Mouse (Mus musculus): ENCODE results near the gene Scyl3.

Scyl3 gene

DNA sequence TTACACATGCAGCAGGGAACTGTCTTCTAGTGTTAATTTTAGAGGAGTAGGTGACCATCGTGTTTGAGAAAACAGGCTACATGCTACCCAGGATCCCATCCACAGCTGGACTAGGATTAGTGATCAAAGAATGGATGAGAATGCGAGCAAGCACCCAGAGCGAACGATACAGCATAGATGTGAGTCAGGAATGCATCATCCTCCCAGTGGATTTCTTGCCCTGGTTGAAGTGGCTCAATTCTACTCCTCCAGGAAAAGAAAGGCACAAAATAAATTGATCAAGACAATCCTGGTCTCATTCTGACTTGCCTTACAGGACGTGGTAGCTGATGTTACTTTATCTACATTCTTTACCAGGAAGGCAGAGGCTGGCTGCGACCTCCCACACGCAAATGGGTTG is at the start of gene Scyl3:
Scyl3 (plus strand) TSS at position 255 of the 400 bp plus-strand sequence.
- no peak for DNase-seq

DNA sequence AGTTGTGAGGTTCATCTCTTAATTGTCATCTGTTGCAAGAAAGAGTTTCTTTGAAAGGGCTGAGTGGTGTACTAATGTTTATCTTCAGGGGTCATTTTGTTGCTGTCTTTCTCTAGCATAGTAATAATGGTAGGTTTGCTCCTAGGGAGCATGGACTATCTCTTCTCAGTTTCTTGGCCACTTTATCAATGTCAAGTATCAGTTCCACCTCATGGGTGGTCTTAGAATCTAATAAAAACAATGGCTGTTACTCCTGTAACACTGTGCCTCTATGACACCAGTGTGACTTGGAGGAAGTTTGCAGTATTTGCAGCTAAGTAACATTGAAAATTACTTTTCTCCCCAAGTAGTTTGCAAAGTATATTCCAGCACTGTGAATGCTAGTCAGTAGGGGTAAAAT is 39.3 kb upstream of the Scyl3 start:
- no peak for DNase-seq

DNA sequence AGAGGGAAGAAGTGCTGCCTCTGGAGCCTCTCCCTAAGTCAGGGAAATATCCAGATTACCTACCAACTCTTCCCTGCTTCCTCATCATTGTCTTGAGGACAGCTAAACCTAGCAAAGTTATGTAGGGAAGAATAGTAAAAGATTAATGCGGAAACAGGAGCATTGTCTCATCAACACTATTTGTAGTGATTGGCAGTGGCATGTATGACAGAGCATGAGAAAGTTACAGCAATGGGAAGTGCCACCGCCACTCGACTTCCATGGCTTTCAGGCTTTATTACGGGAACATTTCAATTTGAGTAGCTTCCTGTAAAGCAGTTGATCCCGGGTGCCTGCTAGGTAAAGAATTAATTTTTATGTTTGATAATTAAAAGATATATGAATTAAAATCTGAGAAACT is 35.6 kb upstream of the Scyl3 start:
- no peak for DNase-seq

DNA sequence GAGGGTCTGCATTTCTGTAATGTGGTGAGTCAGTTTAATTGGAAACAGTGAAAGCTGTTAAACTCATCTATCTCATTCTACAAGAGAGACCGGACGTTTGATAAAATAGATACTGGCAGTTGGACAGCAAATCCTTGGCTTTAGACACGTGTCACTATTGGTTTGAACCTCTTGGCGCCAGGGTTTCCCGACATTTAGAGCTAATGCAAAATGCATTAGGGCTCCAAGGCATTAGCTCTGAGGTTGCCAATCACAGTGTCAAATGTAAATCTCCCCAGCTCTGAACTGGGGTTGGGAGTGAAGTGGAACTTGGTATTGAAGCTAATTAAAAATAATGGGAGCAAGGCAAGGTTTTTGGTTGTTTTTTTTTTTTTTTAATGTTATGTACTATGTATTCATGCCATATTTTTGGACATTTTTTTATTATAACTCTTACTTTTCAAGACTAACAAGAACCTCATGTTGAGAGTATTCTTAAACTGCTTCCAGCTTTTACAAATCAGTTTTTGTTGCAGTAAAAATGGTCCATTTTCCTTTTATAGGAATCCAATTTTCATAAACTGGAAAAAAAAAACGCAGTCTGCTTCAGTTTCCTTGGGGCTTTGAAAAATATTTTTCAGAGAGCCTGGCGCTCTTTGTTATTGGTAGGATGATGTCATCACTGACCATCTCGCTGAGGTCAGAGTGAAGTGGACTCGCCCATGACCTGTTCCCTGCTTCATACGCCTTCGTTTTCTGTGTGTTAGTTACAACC is 34.9 kb upstream of the Scyl3 start:
- no peak for DNase-seq

DNA sequence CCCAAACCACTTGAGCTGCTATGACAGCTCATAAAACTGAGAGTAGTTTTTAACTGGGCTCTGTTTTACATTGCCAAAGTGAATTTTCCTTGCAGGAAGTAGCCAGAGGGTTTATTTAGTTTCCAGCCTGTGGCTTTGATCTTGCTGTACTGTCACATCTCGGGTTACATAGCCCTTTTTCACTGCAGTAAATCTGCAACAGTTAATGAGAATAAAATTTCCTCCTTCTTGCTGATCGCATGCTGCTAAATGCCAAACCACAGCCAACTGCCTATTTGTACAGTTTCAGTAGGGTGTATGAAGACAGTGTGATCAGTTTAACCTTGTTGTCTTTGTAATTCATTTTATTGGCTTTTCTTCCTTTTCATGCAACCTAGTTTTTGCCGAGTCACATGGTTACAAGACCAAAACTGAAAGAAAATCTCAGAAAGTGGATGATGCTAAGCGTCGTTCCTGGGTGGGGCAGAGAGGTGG is 30.6 kb upstream of the Scyl3 start:
- DNase-seq = no peak

DNA sequence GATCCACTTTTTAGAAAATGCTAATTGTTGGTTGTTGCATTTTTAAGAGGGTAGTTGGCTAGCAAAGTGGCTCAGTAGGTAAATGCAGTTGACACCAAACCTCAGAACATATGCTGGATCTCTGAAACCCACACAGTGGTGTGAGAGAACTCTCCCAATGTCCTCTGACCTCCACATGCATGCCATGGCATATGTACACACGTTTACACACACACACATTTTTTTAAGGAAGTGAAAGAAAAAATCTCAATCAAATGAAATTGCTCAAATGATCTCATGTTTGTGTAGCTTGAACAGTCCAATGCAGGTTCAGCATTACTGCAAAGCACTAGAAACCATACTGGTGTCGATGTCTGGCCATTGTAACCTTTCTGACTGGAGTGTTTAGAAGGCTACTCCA is 29.3 kb upstream of the Scyl3 start:
- DNase-seq = no peak

DNA sequence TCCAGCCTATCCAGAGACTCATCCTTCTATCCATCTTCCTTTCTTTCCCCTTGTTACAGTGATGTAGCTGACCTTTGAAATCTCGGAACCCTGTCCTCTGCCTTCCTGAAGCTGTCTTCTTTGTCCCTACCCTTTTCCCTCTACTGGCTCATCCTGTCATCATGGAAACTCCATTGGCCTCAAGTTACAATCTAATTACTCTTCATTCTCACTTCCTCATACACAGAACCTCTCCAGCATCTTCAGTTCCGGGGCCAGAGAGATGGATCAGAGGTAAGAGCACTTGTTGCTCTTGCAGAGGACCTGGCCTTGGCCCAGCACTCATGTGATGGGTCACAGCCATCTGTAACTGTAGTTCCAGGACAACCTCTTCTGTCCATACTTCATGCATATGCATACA is 28.7 kb upstream of the Scyl3 start:
- no peak for DNase-seq

DNA sequence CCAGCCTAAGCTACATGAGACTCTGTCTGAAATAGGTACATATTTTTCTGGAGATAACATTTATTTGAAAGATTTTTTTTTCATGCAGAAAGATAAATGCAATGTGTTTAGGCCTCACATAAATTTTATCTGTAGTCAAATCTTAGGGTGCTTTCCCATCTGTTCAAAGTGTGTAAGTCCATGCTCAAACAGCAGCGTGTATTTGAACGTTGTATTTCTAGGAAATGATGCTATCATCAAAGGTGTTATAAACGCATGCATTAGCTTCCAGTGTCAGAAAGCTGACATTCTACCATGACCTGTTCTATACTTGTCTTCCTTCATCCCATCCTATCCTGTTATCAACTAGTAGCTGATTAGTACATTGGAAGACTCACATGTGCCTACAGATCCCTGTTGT is 25.5 kb upstream of the Scyl3 start:
- DNase-seq = no peak

DNA sequence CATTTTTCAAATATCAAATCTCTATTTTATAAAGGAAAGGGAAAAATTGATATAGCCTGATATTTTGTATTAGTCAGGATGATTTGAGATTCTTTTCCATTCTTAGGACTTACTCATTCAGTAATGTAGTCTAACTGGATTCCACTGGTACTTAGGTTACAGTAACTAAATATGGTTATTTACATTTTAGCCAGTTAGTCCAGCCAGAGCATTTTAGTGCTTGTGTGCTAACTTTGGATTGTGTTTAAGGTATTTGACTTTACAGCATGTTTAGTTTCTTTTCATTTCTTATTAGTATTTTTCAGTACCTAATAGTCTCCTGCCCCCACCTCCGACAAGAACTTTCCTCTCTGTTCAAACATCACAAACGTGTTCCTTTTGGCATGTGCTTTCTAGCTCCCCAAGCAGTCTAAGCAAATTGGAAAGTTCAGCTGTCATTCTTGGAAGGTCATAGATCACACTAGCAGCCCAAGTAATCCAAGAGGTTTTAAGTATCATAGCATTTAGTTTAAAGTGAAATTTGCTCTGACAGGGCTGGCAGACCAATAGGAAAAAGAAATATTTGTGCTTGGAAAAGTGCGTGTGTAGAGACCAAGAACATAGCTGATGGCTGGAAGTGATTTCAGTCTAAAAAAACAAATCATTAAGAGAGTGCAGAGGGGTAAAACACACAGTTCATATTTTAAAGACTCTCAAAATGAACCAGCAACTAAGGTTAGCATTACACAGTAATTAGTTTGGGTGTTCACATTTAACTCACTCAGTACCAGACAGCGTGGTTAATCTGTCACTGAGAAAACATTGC is 21.7 kb upstream of the Scyl3 start:
- no peak for DNase-seq

DNA sequence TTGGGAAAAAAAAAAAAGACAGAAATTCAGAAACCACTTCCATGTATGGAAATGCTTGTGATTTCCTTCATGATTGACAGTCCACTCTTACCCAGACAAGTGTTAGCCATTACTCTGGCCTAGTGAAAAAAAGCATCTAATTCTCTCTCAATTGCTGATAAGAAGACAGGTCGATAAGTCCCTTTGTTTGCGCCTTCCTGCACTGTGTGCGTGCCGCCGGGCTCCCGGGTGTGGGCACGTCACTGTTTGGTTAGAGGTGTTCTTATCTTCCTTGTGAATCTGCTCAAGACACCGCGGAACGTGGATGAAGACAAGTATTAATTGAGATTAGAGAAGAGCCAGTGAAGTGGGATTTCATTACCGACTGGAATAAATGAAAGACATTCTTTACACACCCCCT is 20.5 kb upstream of the Scyl3 start:
- no peak for DNase-seq

DNA sequence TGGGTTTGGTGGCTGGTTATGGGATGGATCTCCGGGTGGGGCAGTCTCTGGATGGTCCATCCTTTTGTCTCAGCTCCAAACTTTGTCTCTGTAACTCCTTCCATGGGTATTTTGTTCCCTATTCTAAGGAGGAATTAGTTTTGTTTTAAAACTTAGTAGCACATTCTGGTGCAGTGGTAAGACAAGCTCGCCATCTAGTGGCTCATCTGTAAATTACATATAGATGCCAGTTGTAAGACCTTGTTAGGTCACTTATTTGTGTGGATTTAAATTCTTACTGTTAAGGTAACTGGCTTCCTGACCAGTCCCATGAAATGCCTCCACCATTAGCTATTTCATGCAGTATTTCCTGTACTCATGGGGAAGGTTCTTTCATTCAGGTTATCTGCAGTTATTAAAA is 18.6 kb upstream of the Scyl3 start:
- no peak for DNase-seq

DNA sequence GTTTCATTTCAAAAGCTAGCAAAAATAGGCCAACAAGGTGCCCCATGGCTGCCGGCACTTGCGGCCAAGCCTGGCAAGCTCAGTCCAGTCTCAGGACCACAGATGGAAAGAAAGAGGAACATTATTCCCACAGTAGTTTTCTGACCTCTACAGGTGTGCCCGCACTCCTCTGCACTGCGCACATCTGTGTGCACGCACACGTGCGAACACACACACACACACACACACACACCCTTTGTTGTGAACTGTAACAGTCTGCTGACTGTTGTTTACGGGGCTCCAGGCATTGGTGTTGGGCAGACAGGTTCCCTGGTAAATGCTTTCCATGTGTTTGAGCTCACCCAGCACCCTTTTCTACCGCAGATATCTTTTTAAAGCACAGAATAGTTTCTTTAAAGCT is 18.1 kb upstream of the Scyl3 start:
- no peak for DNase-seq

DNA sequence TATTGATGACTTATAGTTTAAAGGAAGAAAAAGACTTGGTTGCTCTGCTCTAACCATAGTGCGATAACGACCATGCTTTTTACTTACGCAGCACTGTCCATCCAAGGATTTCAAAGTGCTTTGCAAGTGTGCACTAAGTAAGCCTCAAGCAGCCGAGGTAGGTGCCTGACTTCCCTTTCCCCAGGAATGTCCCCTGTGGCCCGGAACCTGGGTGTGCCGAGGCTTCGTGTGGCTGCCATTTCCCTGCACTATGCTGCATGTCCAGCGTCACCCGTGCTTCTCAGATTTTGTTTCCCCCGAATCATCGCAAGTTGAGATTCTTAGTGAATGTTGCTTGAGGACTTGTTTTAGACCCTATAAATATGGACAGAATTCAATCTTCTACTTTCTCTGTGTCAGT is 16.9 kb upstream of the Scyl3 start:
- no peak for DNase-seq

DNA sequence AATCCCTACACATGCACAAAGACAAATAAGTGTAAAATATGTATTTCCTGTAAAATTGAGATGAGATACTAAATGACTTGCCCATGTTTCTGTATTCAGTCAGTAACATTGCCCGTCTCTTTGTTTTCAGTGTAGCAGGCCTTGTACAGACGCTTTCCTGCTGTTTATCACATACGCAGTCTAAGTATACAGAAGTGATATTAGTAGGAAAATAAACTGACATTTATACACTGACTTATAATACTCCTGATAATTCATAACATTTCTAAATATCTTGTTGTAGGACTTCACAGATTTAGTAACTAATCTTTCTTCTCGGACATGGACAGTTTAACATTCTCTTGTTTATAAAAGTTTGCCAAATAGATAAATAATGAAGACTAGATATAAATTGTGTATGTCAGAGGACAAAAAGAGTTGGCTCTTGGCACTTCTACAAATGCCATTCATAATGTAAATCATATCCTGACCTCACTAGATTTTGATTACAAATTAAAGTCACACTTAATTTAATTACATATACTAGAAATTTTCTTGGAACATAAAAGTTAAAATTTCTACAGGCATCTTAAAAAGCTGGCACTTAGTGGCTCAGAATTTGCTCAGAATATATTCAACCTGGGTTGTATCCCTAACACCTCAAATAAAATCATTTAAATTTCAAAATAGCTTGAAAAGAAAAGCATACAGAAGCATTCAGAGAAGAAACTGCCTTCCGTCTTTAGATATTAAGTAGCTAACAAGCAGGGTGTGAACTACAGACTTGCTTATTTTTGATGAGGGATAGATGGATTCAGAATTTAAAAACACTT is 11.3 kb upstream of the Scyl3 start:
- no peak for DNase-seq

DNA sequence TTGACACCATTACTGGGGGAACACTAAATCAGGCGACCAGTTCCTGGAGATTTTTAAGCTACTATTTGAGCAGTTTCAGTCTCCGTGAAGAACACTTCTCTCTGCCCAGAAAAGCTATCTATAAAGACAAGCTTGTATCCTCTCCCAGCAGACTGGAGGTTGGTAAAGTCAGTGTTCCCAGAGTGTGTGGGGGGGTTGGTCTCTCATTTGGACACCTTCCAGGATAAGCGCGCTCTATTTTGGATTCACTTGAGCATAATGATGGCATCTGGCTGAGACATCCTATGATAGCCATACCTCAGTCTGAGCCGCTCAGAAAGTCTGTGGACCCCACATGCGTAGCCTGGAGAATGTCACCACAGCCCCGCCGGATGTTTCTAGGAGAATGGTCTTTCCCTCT is 4.8 kb upstream of the Scyl3 start:
- peak; percentile 23 for DNase-seq

DNA sequence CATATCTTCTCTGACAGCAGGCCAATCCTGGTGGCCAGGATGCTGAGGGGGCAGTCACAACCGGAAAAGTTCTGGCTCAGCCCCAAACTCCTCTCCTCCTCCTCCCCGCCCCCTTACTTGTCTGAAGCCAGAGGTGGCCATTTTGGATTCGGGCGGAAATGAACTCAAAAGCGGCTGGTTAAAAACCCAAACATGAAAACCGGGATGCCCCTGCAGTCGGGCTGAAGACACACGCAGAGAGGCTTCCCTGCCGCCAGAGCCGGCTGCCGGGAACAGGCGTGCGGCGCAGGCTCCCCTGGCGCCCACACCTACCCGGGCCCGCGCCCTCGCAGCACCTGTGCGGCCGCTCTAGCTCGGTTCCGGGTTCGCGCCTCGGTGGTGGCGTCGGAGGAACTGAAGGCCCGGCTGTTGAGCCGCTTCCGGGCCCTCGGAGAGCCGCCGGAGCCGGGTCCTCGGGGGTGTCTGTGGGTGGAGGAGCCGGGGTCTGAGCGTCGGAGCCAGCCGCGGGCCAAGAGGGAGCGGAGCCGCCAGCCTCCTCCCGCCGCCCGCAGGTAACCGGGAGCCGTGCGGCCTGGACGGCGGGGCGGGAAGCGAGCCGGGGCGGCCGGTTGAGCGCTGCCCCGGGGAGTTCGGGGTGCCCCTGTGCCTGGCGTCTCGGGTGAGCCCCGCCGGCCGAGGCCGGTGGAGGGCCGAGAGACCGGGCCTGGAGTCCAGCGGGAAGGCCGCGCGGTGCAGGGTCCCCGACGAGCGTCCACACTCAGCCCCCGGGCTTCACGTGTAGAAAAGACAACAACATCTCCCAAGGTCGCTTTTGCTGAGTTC is 947 bp downstream of the Scyl3 start:
- DNase-seq = peak; percentile 88

DNA sequence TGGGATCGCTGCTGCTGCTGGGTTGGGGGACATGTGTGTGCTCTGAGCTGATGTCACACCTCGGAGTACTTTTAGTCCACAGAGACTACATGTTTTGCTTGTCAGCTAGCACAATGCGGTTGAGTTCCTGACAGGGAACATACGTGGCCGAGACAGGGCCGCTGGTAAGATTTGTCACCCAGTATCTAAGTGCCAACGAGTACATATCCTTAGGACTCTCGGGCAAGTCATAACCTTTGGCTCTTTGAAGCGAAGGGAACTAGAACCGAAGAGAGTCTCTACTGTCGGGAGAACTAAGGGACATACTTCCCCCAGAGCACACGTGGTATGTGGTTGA is 1.5 kb downstream of the Scyl3 start:
- peak; percentile 11 for DNase-seq

DNA sequence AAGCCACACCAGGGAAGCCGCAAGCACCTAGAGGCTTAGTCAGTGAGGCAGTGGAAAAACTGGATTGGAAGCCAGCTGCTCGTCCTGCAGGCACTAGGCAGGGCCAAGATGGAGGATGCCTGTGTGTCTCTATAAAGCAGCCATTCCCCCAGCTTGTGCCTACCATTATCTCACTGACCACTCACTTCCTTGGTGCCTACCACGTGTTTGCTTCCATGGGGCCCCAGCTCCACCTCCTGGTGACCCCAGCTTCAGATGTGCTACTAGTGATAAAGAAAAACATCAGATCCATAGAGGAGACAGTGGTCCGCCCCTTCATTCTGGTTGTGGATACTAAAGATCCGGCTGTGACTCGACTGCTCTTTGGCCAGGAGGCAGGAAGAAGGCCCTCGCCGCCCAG is 2.9 kb downstream of the Scyl3 start:
- no peak for DNase-seq

DNA sequence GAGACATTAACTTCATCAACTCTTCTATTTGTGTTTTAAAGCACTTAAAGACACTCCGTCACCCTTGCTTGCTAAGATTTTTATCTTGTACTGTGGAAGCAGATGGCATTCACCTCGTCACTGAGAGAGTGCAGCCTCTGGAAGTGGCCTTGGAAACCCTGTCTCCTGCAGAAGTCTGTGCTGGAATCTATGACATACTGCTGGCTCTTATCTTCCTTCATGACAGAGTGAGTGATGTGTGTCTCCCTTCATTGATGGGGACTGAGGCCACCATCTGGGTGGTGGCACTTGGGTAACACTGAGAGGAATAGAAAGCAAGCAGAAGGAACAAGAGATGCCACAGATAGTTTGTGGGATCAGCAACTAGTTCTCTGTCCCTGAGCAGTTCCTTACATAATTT is 5.7 kb downstream of the Scyl3 start:
- no peak for DNase-seq

DNA sequence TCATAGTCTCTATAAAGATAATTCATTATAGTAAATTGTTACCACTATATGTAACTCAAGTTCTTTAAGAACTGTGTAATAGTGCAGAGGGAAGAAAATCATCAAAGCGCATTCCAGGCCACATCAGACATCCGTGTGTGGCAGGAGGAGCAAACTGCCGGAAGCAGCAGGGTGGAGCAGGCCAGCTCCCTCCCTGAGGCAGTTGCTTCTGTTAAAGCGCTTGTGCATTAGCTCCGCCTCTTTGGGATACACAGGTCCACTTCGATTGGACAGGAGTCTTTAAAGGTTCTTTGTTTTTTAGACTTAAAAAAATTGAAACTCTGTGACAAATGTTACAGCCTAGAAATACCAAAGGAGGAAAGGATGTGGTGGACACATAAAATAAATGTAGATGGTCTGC is 13.2 kb downstream of the Scyl3 start:
- DNase-seq = no peak

DNA sequence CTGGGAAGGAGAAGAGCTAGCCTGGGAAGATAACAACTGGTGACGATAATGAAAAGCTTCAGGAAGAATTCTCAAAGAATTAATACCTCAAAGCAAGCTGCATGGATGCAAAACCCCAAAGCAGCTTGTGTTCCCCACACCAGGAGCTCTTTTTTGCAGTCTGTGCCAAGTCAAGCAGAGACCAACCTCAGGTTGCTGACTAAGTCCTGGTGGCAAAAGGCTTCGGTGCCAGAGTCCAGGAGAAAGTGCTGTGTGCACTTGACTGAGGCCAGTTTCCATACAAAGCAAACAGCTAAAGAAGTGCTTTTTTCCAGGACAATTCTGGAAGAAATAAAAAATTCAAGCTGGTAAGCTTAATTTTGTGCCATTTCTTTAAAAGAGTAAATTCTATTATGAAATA is 24.5 kb downstream of the Scyl3 start:
- DNase-seq = no peak

DNA sequence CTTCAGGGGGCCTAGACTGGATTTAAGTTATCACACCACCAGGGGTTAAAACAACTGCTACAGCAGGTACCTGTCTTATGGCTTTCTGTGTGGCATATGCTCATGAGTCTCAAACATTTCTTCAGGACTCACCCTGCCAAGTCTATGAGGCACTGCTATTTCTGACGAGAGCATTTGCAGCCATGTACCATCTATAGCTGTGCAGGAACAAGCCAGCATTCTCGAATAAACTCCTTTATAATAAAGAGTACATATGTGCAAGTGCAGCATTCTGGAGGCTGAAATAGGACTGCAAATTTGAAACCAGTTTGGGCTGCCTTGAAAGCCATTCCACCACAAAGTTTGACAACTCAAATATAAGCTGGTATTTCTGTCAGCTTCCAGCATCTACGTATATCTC is 29.1 kb downstream of the Scyl3 start:
- DNase-seq = no peak
